Mouse (Mus musculus): ENCODE measurements around the gene Casc3. TPM values are rescaled to one million over a fixed set of nuclear protein-coding genes. Genes with fewer than 3 reads are reported as not detected.

Gene Casc3
- polyA plus RNA-seq, 1 experiment from 2014 or later = 41.9 TPM

DNA sequence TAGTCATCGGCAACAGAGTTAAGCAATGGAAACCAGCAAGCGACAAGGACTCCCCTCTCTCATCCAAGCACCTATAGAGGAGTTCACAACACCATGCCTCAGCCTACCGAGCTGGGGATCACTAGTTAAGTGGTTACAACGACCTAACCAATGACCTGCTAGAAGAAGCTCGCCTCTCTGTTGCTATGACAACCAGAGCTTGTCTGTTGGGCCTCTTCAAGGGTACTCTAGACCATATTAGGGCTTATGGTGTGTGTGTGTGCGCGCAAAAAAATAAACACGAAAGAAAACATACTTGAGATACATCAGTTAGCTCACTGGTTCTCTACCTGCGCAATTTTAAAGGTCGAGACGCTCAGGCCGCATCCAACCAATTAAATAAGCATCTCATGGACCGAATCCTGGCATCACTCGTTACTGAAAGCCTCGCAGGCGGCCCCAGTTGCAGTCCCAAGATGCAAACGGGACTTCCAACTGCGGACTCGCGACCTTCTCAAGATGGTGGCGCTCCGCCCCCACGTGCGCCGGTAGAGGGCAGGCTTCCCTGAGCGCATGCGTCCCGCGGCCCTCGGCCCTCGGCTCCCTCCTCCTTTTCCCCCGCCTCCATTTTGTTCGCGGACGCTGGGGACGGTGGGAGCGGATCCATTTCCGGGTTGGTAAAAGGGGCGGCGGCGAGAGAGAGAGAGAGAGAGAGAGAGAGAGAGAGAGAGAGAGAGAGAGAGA, 58.5 kb downstream of the Casc3 start, which contains the start of gene Wipf2:
Wipf2 (plus strand) TSS at position 611 of the 723 bp plus-strand sequence.
- Histone ChIP-seq H3K9ac (replicated peaks; ENCODE audit: low read length) (peak within 1 kb of the TSS; percentile 71), H3K27ac (replicated peaks; ENCODE audit: low read depth, low read length) (peak within 1 kb of the TSS; percentile 90), H3K4me3 (ENCODE audit: low read depth, low read length) (peak within 1 kb of the TSS; percentile 58), H3K36me3 (replicated peaks; ENCODE audit: control insufficient read depth, insufficient read depth, low read depth, low read length) (no peaks in the 10 kb centered on the region), H3K9me3 (replicated peaks; ENCODE audit: control insufficient read depth, low read length) (no peaks in the 10 kb centered on the region), H3K27me3 (ENCODE audit: control insufficient read depth, insufficient read depth, low read length) (no peaks in the 10 kb centered on the region), H3K4me2 (ENCODE audit: low read depth, low read length) (peak within 1 kb of the TSS; percentile 67), H3K4me1 (ENCODE audit: control insufficient read depth, insufficient read depth, low read length) (no peaks in the 10 kb centered on the region)
- WGBS = 9% methylated on average over 36 of the region's 41 CpGs
- ATAC-seq (replicated peaks; ENCODE audit: insufficient number of reproducible peaks, low FRiP score, low TSS enrichment, low read depth) = peak; percentile 81
- peak; percentile 98 for DNase-seq (ENCODE audit: low spot score)

- ATAC-seq (replicated peaks; ENCODE audit: insufficient number of reproducible peaks, low FRiP score, low TSS enrichment, low read depth) = peak; percentile 75
- no peaks in the 10 kb centered on the region for H3K27me3 ChIP-seq (ENCODE audit: control insufficient read depth, insufficient read depth, low read length)
- H3K4me3 ChIP-seq (ENCODE audit: low read depth, low read length) = peak overlapping the region; percentile 58
- H3K4me2 ChIP-seq (ENCODE audit: low read depth, low read length) = peak overlapping the region; percentile 41
- no peaks in the 10 kb centered on the region for H3K4me1 ChIP-seq (ENCODE audit: control insufficient read depth, insufficient read depth, low read length)
- peak overlapping the region; percentile 90 for H3K27ac ChIP-seq (replicated peaks; ENCODE audit: low read depth, low read length)
- DNase-seq (ENCODE audit: low spot score) = peak; percentile 86
- WGBS = under 1% methylated on average over 39 of the region's 39 CpGs
- H3K9ac ChIP-seq (replicated peaks; ENCODE audit: low read length) = peak overlapping the region; percentile 71
- H3K36me3 ChIP-seq (replicated peaks; ENCODE audit: control insufficient read depth, insufficient read depth, low read depth, low read length) = no peaks in the 10 kb centered on the region
- H3K9me3 ChIP-seq (replicated peaks; ENCODE audit: control insufficient read depth, low read length) = no peaks in the 10 kb centered on the region
These were observed 59.2 kb downstream of the Casc3 start for GRCm38 (mm10) chr11:98863751-98864429.

- no peaks in the 10 kb centered on the region for H3K4me1 ChIP-seq (ENCODE audit: control insufficient read depth, insufficient read depth, low read length)
- no peaks in the 10 kb centered on the region for H3K36me3 ChIP-seq (replicated peaks; ENCODE audit: control insufficient read depth, insufficient read depth, low read depth, low read length)
- DNase-seq (ENCODE audit: low spot score) (no peak), ATAC-seq (replicated peaks; ENCODE audit: insufficient number of reproducible peaks, low FRiP score, low TSS enrichment, low read depth) (no peak)
- 72% methylated on average over 12 of the region's 12 CpGs for WGBS
- no peak overlapping the region for H3K4me3 ChIP-seq (ENCODE audit: low read depth, low read length)
- no peak overlapping the region for H3K27ac ChIP-seq (replicated peaks; ENCODE audit: low read depth, low read length)
- H3K27me3 ChIP-seq (ENCODE audit: control insufficient read depth, insufficient read depth, low read length) = no peaks in the 10 kb centered on the region
- H3K9me3 ChIP-seq (replicated peaks; ENCODE audit: control insufficient read depth, low read length) = no peaks in the 10 kb centered on the region
- no peak overlapping the region for H3K4me2 ChIP-seq (ENCODE audit: low read depth, low read length)
- H3K9ac ChIP-seq (replicated peaks; ENCODE audit: low read length) = no peak overlapping the region
These were observed 62.6 kb downstream of the Casc3 start for GRCm38 (mm10) chr11:98867293-98867692.

DNA sequence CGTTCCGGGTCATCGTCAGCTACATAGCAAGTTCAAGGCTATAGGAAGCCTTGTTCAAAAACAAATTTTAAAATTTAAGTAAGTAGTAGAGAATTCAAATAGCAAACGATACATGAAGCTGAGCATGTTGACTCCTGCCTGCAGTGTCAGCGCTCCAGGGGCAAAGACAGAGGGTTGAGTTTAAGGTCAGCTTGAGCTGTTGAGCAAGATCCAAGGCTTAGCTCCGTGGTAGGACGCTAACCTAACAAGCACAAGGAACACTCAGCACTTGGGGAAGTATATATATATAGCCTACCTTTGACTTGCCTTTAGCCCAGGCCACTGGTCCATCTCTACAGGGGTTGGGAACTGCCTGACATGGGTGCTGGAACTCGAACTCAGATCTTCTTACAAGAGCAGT, 65.2 kb downstream of the Casc3 start:
- H3K27me3 ChIP-seq (ENCODE audit: control insufficient read depth, insufficient read depth, low read length) = no peaks in the 10 kb centered on the region
- H3K9ac ChIP-seq (replicated peaks; ENCODE audit: low read length) = no peak overlapping the region
- no peaks in the 10 kb centered on the region for H3K4me1 ChIP-seq (ENCODE audit: control insufficient read depth, insufficient read depth, low read length)
- no peak overlapping the region for H3K27ac ChIP-seq (replicated peaks; ENCODE audit: low read depth, low read length)
- 91% methylated on average over 8 of the region's 8 CpGs for WGBS
- ATAC-seq (replicated peaks; ENCODE audit: insufficient number of reproducible peaks, low FRiP score, low TSS enrichment, low read depth) = no peak
- H3K9me3 ChIP-seq (replicated peaks; ENCODE audit: control insufficient read depth, low read length) = no peaks in the 10 kb centered on the region
- no peak overlapping the region for H3K4me3 ChIP-seq (ENCODE audit: low read depth, low read length)
- no peaks in the 10 kb centered on the region; the same call in 1 of the 2 replicates for H3K36me3 ChIP-seq (replicated peaks; ENCODE audit: control insufficient read depth, insufficient read depth, low read depth, low read length)
- DNase-seq (ENCODE audit: low spot score) = no peak
- H3K4me2 ChIP-seq (ENCODE audit: low read depth, low read length) = no peak overlapping the region

DNA sequence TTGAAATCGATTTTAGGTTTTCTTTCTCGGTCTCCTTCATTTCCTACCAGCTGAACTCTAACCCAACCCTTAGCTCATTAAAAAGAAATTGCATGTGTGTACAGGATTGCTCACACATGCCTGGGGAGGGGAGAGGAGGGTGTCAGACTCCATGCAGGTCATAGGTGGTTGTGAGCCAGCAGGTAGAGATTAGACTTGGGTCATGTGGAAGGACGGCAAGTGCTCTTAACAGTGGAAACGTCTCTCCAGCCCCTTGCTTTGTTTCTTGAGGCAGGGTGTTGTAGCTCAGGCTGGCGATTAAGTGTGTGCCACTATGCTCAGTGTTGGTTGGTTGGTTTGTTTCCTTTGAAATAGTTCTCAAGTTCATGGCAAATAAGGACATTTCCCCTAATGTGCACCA, 66.1 kb downstream of the Casc3 start:
- H3K9ac ChIP-seq (replicated peaks; ENCODE audit: low read length) = no peak overlapping the region
- no peaks in the 10 kb centered on the region for H3K27me3 ChIP-seq (ENCODE audit: control insufficient read depth, insufficient read depth, low read length)
- no peak overlapping the region for H3K4me2 ChIP-seq (ENCODE audit: low read depth, low read length)
- no peaks in the 10 kb centered on the region for H3K4me1 ChIP-seq (ENCODE audit: control insufficient read depth, insufficient read depth, low read length)
- ATAC-seq (replicated peaks; ENCODE audit: insufficient number of reproducible peaks, low FRiP score, low TSS enrichment, low read depth) (no peak), DNase-seq (ENCODE audit: low spot score) (no peak)
- no peak overlapping the region for H3K4me3 ChIP-seq (ENCODE audit: low read depth, low read length)
- H3K9me3 ChIP-seq (replicated peaks; ENCODE audit: control insufficient read depth, low read length) = no peaks in the 10 kb centered on the region
- 82% methylated on average over 5 of the region's 5 CpGs for WGBS
- H3K27ac ChIP-seq (replicated peaks; ENCODE audit: low read depth, low read length) = no peak overlapping the region
- no peaks in the 10 kb centered on the region; the same call in none of the 2 replicates for H3K36me3 ChIP-seq (replicated peaks; ENCODE audit: control insufficient read depth, insufficient read depth, low read depth, low read length)

GRCm38 (mm10) chr11:98871416-98871815, 66.7 kb downstream of the Casc3 start:
- Histone ChIP-seq H3K4me2 (ENCODE audit: low read depth, low read length) (no peak overlapping the region), H3K36me3 (replicated peaks; ENCODE audit: control insufficient read depth, insufficient read depth, low read depth, low read length) (no peaks in the 10 kb centered on the region; the same call in none of the 2 replicates), H3K4me1 (ENCODE audit: control insufficient read depth, insufficient read depth, low read length) (no peaks in the 10 kb centered on the region), H3K27ac (replicated peaks; ENCODE audit: low read depth, low read length) (no peak overlapping the region), H3K27me3 (ENCODE audit: control insufficient read depth, insufficient read depth, low read length) (no peaks in the 10 kb centered on the region), H3K9ac (replicated peaks; ENCODE audit: low read length) (no peak overlapping the region), H3K9me3 (replicated peaks; ENCODE audit: control insufficient read depth, low read length) (no peaks in the 10 kb centered on the region), H3K4me3 (ENCODE audit: low read depth, low read length) (no peak overlapping the region)
- ATAC-seq (replicated peaks; ENCODE audit: insufficient number of reproducible peaks, low FRiP score, low TSS enrichment, low read depth) = no peak
- 61% methylated on average over 4 of the region's 4 CpGs for WGBS
- DNase-seq (ENCODE audit: low spot score) = no peak

DNA sequence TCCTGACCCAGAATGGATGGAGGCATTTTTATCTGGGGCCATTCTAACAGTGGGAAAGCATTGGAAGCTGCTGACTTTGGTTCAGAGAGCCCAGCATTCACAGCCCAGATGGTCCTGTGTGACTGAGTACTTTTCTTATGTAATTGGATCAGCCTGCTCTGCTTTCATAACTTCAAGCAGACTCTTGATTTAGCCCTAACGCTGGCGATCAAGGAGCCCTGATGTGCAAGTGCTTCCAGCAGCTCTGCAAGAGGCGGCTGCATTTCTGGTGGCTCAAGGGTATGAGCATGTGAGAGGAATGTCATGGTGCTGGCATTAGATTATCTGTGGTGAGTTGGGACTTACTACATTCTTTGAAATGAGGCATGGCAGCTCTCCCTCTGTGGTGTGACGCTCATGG, 67.3 kb downstream of the Casc3 start:
- Histone ChIP-seq H3K4me1 (ENCODE audit: control insufficient read depth, insufficient read depth, low read length) (no peaks in the 10 kb centered on the region), H3K9me3 (replicated peaks; ENCODE audit: control insufficient read depth, low read length) (no peaks in the 10 kb centered on the region), H3K4me3 (ENCODE audit: low read depth, low read length) (no peak overlapping the region), H3K36me3 (replicated peaks; ENCODE audit: control insufficient read depth, insufficient read depth, low read depth, low read length) (no peaks in the 10 kb centered on the region; the same call in none of the 2 replicates), H3K4me2 (ENCODE audit: low read depth, low read length) (no peak overlapping the region), H3K27me3 (ENCODE audit: control insufficient read depth, insufficient read depth, low read length) (no peaks in the 10 kb centered on the region), H3K27ac (replicated peaks; ENCODE audit: low read depth, low read length) (no peak overlapping the region), H3K9ac (replicated peaks; ENCODE audit: low read length) (no peak overlapping the region)
- peak; percentile 59 for DNase-seq (ENCODE audit: low spot score)
- no peak for ATAC-seq (replicated peaks; ENCODE audit: insufficient number of reproducible peaks, low FRiP score, low TSS enrichment, low read depth)
- 56% methylated on average over 4 of the region's 4 CpGs for WGBS

DNA sequence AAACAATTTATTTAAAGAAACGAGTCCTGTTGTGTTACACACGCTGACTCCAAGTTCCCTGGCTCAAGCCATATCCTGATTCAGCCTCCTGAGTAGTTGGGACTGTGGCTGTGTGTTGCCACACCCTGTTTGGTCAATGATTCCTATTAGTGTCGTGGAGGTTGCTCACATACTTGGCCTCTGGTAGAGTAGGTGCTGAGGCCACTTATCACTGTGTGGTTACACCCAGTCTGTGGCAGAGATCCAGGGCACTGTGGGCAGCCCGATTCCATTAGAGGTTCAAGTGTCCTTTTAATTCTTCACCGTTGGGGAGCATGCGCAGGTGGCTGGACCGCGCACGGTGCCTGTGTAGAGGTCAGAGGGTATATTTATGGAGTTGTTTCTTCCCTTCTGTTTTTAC, 69.2 kb downstream of the Casc3 start:
- H3K27me3 ChIP-seq (ENCODE audit: control insufficient read depth, insufficient read depth, low read length) = no peaks in the 10 kb centered on the region
- ATAC-seq (replicated peaks; ENCODE audit: insufficient number of reproducible peaks, low FRiP score, low TSS enrichment, low read depth) (no peak), DNase-seq (ENCODE audit: low spot score) (no peak)
- H3K9me3 ChIP-seq (replicated peaks; ENCODE audit: control insufficient read depth, low read length) = no peaks in the 10 kb centered on the region
- no peak overlapping the region for H3K4me3 ChIP-seq (ENCODE audit: low read depth, low read length)
- no peak overlapping the region for H3K27ac ChIP-seq (replicated peaks; ENCODE audit: low read depth, low read length)
- no peaks in the 10 kb centered on the region; the same call in none of the 2 replicates for H3K36me3 ChIP-seq (replicated peaks; ENCODE audit: control insufficient read depth, insufficient read depth, low read depth, low read length)
- WGBS = 94% methylated on average over 9 of the region's 9 CpGs
- H3K4me1 ChIP-seq (ENCODE audit: control insufficient read depth, insufficient read depth, low read length) = peaks cover 3% of the 10 kb centered on the region
- no peak overlapping the region for H3K4me2 ChIP-seq (ENCODE audit: low read depth, low read length)
- no peak overlapping the region for H3K9ac ChIP-seq (replicated peaks; ENCODE audit: low read length)

Data from embryonic facial prominence, embryonic 11.5 days (tissue).